Mouse (Mus musculus) left cerebral cortex, postnatal 10 days (tissue): ENCODE data around the gene Nanos3. TPM values are rescaled to one million over a fixed set of nuclear protein-coding genes. Genes with fewer than 3 reads are reported as not detected.

ENCODE experiments used
- DNase-seq, 2 experiments: peaks; one replicate each; pipeline ENCODE4 v3.0.0; 2021 to 2022; ENCODE audit warnings: low spot score in 2 of 2, mixed read lengths in 1 of 2; ENCODE audit errors: extremely low spot score in 1 of 2
- intact Hi-C: fragments of 180-260 bp; cut with DNase I; formaldehyde crosslinking; loops from one replicate; pipeline ENCODE4 v1.15.1; 2025
- total RNA-seq, 2 experiments: library from RNA; stranded (reverse); gene quantifications; 2 replicates each; pipeline ENCODE4 v1.2.3; 2021

The Nanos3 gene
- 1 to 10 TPM; 5.4 to 6.8 TPM for total RNA-seq

GRCm38 (mm10) chr8:84185117-84185516 lies at the start of gene Nanos3:
TSS of gene Nanos3 (minus strand) at chr8:84185217.
- intact Hi-C loops: loop anchor here (5.0 kb wide), 1 partner anchor 172 kb away; no protein-coding TSS in a partner anchor
- DNase-seq: no peak

GRCm38 (mm10) chr8:84233055-84233454 lies 48.0 kb upstream of the Nanos3 start:
- intact Hi-C loops: no loop called here
- no peak for DNase-seq

GRCm38 (mm10) chr8:84230735-84231134 lies 45.7 kb upstream of the Nanos3 start:
- intact Hi-C loops: no loop called here
- no peak for DNase-seq

GRCm38 (mm10) chr8:84223322-84224029 lies 38.5 kb upstream of the Nanos3 start:
- DNase-seq: no peak
- intact Hi-C loops: no loop called here

GRCm38 (mm10) chr8:84222566-84223165 lies 37.6 kb upstream of the Nanos3 start:
- no peak for DNase-seq
- intact Hi-C loops: no loop called here

GRCm38 (mm10) chr8:84220105-84220504 lies 35.1 kb upstream of the Nanos3 start:
- no peak for DNase-seq
- intact Hi-C loops: no loop called here

- intact Hi-C loops: no loop called here
- no peak for DNase-seq
Observed at GRCm38 (mm10) chr8:84218143-84218542, 33.1 kb upstream of the Nanos3 start.

GRCm38 (mm10) chr8:84217206-84217605 lies 32.2 kb upstream of the Nanos3 start:
- no peak for DNase-seq
- intact Hi-C loops: no loop called here

GRCm38 (mm10) chr8:84213277-84213676 lies 28.3 kb upstream of the Nanos3 start:
- DNase-seq: no peak
- intact Hi-C loops: no loop called here

GRCm38 (mm10) chr8:84211881-84212563 lies 27.0 kb upstream of the Nanos3 start:
- intact Hi-C loops: no loop called here
- no peak for DNase-seq

GRCm38 (mm10) chr8:84211202-84211601 lies 26.2 kb upstream of the Nanos3 start:
- intact Hi-C loops: no loop called here
- no peak for DNase-seq

- intact Hi-C loops: no loop called here
- DNase-seq: peak; percentile 79 to 85
Observed at GRCm38 (mm10) chr8:84210167-84210791, 25.3 kb upstream of the Nanos3 start.

- DNase-seq: no peak
- intact Hi-C loops: loop anchor here (2.0 kb wide), 1 partner anchor 22 kb away; no protein-coding TSS in a partner anchor
Observed at GRCm38 (mm10) chr8:84208381-84209380, 23.7 kb upstream of the Nanos3 start.

GRCm38 (mm10) chr8:84207811-84208210 lies 22.8 kb upstream of the Nanos3 start:
- intact Hi-C loops: loop anchor here (2.0 kb wide), 1 partner anchor 21 kb away; no protein-coding TSS in a partner anchor
- peak in 1 of 2 experiments; percentile 82 for DNase-seq

GRCm38 (mm10) chr8:84206666-84207065 lies 21.6 kb upstream of the Nanos3 start:
- DNase-seq: no peak
- intact Hi-C loops: no loop called here

GRCm38 (mm10) chr8:84205073-84205472 lies 20.1 kb upstream of the Nanos3 start:
- DNase-seq: no peak
- intact Hi-C loops: no loop called here

- DNase-seq: peak in 1 of 2 experiments; percentile 85
- intact Hi-C loops: no loop called here
Observed at GRCm38 (mm10) chr8:84203975-84204772, 19.2 kb upstream of the Nanos3 start.
